ENCODE assay signal across 8 mouse cellular contexts in the genomic region with DNA sequence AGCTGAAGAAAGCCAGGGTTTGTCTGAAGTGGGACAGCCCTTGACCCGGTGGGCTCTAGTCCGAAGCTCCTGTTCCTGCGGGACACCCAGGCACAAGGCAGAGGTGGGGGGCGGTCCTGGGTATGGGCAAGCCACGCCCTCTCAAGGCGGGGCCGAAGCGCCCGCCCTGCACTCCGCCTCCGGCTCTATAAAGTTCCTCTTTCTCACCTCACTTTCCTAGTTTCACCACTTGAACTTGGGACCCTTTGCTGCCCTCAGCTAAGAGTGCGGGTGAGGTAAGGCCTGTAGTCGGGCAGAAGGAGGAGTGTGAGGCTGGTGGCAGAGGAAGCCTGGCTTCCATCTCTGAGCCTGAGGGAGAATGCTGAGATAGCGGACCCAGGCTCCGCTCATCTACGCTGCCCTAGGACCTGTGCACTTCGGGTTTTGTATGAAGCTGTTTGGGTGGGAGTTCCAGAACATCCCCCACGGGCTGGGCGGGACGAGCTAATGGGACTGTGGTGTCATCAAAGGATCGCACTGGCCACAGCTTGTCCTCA. TPM values are rescaled to one million over a fixed set of nuclear protein-coding genes. Genes with fewer than 3 reads are reported as not detected.
DNase-seq lines count a peak whose midpoint lies in the region; ATAC-seq lines count a peak whose summit lies in the region.

Gene Irf4 (plus strand): TSS at position 206 of the 536 bp plus-strand sequence.

- H3K79me2 ChIP-seq in macrophage (ENCODE audit: inconsistent target): no peaks in the 10 kb centered on the region

- H3K4me3 ChIP-seq in embryonic facial prominence, embryonic 14.5 days (ENCODE audit: low read depth, low read length): peak within 1 kb of the TSS; percentile 37
- peak within 1 kb of the TSS; percentile 57 for H3K4me3 ChIP-seq in heart, embryonic 16.5 days (ENCODE audit: low read length)
- H3K4me3 ChIP-seq in macrophage (ENCODE audit: inconsistent target): peak within 1 kb of the TSS; percentile 43

- H3K36me3 ChIP-seq in embryonic facial prominence, embryonic 14.5 days (ENCODE audit: control insufficient read depth, insufficient read depth, low read length): no peaks in the 10 kb centered on the region
- no peaks in the 10 kb centered on the region for H3K36me3 ChIP-seq in heart, embryonic 16.5 days (ENCODE audit: control insufficient read depth, insufficient read depth)
- no peaks in the 10 kb centered on the region for H3K36me3 ChIP-seq in macrophage (ENCODE audit: inconsistent target)

- peak; percentile 78 for ATAC-seq in embryonic facial prominence, embryonic 14.5 days (ENCODE audit: low read depth)
- peak; percentile 65 for ATAC-seq in heart, embryonic 16.5 days (replicated peaks; ENCODE audit: extremely low read depth, insufficient read depth, low FRiP score)

- under 1% methylated on average over 21 of the region's 21 CpGs for WGBS in embryonic facial prominence, embryonic 14.5 days
- WGBS in heart, embryonic 16.5 days: under 1% methylated on average over 21 of the region's 21 CpGs
- 5% methylated on average over 21 of the region's 21 CpGs for WGBS in macrophage (ENCODE audit: missing documents)

- peaks cover 58% of the 10 kb centered on the region for H3K27me3 ChIP-seq in embryonic facial prominence, embryonic 14.5 days (replicated peaks; ENCODE audit: control insufficient read depth, insufficient read depth, low read length)
- peaks cover 50% of the 10 kb centered on the region for H3K27me3 ChIP-seq in heart, embryonic 16.5 days (ENCODE audit: control insufficient read depth, insufficient read depth, low read length)

- peak within 1 kb of the TSS; percentile 68 for H3K4me2 ChIP-seq in embryonic facial prominence, embryonic 14.5 days (ENCODE audit: low read depth, low read length)
- H3K4me2 ChIP-seq in heart, embryonic 16.5 days (ENCODE audit: low read depth, low read length): peak within 1 kb of the TSS; percentile 90

- peak within 1 kb of the TSS; percentile 45 for H3K9ac ChIP-seq in embryonic facial prominence, embryonic 14.5 days (ENCODE audit: low read depth, low read length)
- peak within 1 kb of the TSS; percentile 34; the same call in 1 of the 2 replicates for H3K9ac ChIP-seq in heart, embryonic 16.5 days (ENCODE audit: low read length)

- no peak within 1 kb of the TSS for H3K27ac ChIP-seq in embryonic facial prominence, embryonic 14.5 days (replicated peaks; ENCODE audit: low read depth, low read length)
- H3K27ac ChIP-seq in heart, embryonic 16.5 days (ENCODE audit: low read length): no peak within 1 kb of the TSS
- H3K27ac ChIP-seq in macrophage: peak within 1 kb of the TSS; percentile 15; the same call in 1 of the 2 replicates

- peak; percentile 32 for DNase-seq in layer of hippocampus, adult 11-12 months (ENCODE audit: low spot score)
- no peak for DNase-seq in layer of hippocampus, adult 18-20 months (ENCODE audit: low spot score in 2 of 2)
- DNase-seq in embryonic facial prominence, embryonic 14.5 days (ENCODE audit: low spot score): no peak
- peak; percentile 59 for DNase-seq in kidney, postnatal 10 days
- peak; percentile 58 for DNase-seq in skeletal muscle tissue, adult 2 months (ENCODE audit: low read depth, low spot score)
- no peak for DNase-seq in right cerebral cortex, postnatal 14 days

- H3K9me3 ChIP-seq in embryonic facial prominence, embryonic 14.5 days (ENCODE audit: control insufficient read depth, low read length): no peaks in the 10 kb centered on the region
- H3K9me3 ChIP-seq in heart, embryonic 16.5 days (replicated peaks; ENCODE audit: control insufficient read depth, low read length): no peaks in the 10 kb centered on the region

- H3K4me1 ChIP-seq in embryonic facial prominence, embryonic 14.5 days (ENCODE audit: control insufficient read depth, insufficient read depth, low read length): 0 out of 2 replicates have a peak, but pooled peaks cover 12% of the 10 kb centered on the region
- H3K4me1 ChIP-seq in heart, embryonic 16.5 days (ENCODE audit: control insufficient read depth, insufficient read depth, low read length): peaks cover 19% of the 10 kb centered on the region

RNA-seq across cellular contexts. Expression of gene Irf4, which starts in this region (rescaled TPM):
- under 1 TPM; 0.22 to 0.43 TPM for total RNA-seq in layer of hippocampus, adult 18-20 months (2021)
- polyA plus RNA-seq in embryonic facial prominence, embryonic 14.5 days (2014; fragmentation: Nextera tagmentation; extraction: Ambion mirVana): 0.20 and 0.33 TPM in 2 replicates
- 0.22 and 0.24 TPM in 2 replicates for polyA plus RNA-seq in heart, embryonic 16.5 days (2015; fragmentation: Nextera tagmentation; extraction: Ambion mirVana)
- 10 to 100 TPM in 4 of 26 experiments, 1 to 10 TPM in 12, under 1 TPM in 9, not detected in 1; 0.26 to 26.4 (median 1.6) TPM for total RNA-seq in macrophage (2018; cell fraction: chromatin; rRNA removed)
- 10 to 100 TPM in 2 of 26 experiments, 1 to 10 TPM in 14, under 1 TPM in 10; 0.37 to 17.3 (median 2.1) TPM for total RNA-seq in macrophage (2018; cell fraction: cytosol; rRNA removed)
- 10 to 100 TPM in 5 of 26 experiments, 1 to 10 TPM in 16, under 1 TPM in 5; 0.55 to 21.8 (median 3.1) TPM for total RNA-seq in macrophage (2018; cell fraction: nucleus; rRNA removed)
- 0.88 to 1.5 TPM (median 1.2 TPM) in 3 replicates for polyA plus RNA-seq in macrophage (2018)

Comparison
In these comparisons a context has a peak if more than half of its experiments do, and no peak if none do; other contexts are left out.
1. DNase-seq: peak in layer of hippocampus, adult 11-12 months (single experiment), kidney, postnatal 10 days (single experiment) and skeletal muscle tissue, adult 2 months (single experiment); none in layer of hippocampus, adult 18-20 months (0 of 2), embryonic facial prominence, embryonic 14.5 days (single experiment) and right cerebral cortex, postnatal 14 days (single experiment).
2. Peak in ATAC-seq, H3K4me3 ChIP-seq, H3K9ac ChIP-seq and H3K4me2 ChIP-seq in embryonic facial prominence, embryonic 14.5 days; RNA of the gene not detected or under 1 TPM.
3. Peak in ATAC-seq, H3K4me3 ChIP-seq, H3K9ac ChIP-seq and H3K4me2 ChIP-seq in heart, embryonic 16.5 days; RNA of the gene not detected or under 1 TPM.
4. Peak in every context shown above with its lines, with median percentiles within 50 percentile points of each other: H3K4me3 ChIP-seq.